Mouse (Mus musculus) intestine, postnatal 0 days (tissue): ENCODE results near the gene Sgsh. TPM values are rescaled to one million over a fixed set of nuclear protein-coding genes. Genes with fewer than 3 reads are reported as not detected.

Source experiments
- ATAC-seq: fragments of 200-750 bp; cut with Nextera tagmentation; 2 replicates; pipeline ENCODE4 v1.8.0; 2017; ENCODE audit warnings: mild to moderate bottlenecking, moderate TSS enrichment, moderate library complexity
- H3K27ac ChIP-seq: fragments of 300-500 bp; sonication (generic); 2 replicates; pipeline ENCODE4 v1.5.1; 2014; ENCODE audit warnings: mild to moderate bottlenecking, low read depth, low read length, moderate library complexity
- H3K27me3 ChIP-seq: fragments of 300-500 bp; sonication (generic); replicated peaks from 2 replicates; pipeline ENCODE4 v1.6.1; 2014; ENCODE audit warnings: low read length, mixed read lengths; ENCODE audit not compliant: control insufficient read depth, insufficient read depth
- H3K36me3 ChIP-seq: fragments of 300-500 bp; sonication (generic); 2 replicates; pipeline ENCODE4 v1.6.1; 2014; ENCODE audit warnings: mild to moderate bottlenecking, moderate library complexity; ENCODE audit not compliant: control insufficient read depth, insufficient read depth
- H3K4me1 ChIP-seq: fragments of 300-500 bp; sonication (generic); replicated peaks from 2 replicates; pipeline ENCODE4 v1.6.1; 2014; ENCODE audit warnings: antibody characterized with exemption, low read length, mixed read lengths; ENCODE audit not compliant: control insufficient read depth, insufficient read depth
- H3K4me2 ChIP-seq: fragments of 300-500 bp; sonication (generic); replicated peaks from 2 replicates; pipeline ENCODE4 v1.6.1; 2014; ENCODE audit warnings: low read depth, mild to moderate bottlenecking, moderate library complexity
- H3K4me3 ChIP-seq: fragments of 300-500 bp; sonication (generic); 2 replicates; pipeline ENCODE4 v1.5.1; 2014; ENCODE audit warnings: low read depth, low read length
- H3K9ac ChIP-seq: fragments of 300-500 bp; sonication (generic); 2 replicates; pipeline ENCODE4 v1.6.1; 2014; ENCODE audit warnings: mild to moderate bottlenecking, low read depth, low read length
- H3K9me3 ChIP-seq: fragments of 300-500 bp; sonication (generic); 2 replicates; pipeline ENCODE4 v1.6.1; 2016; ENCODE audit warnings: mixed run types; ENCODE audit not compliant: control insufficient read depth
- CTCF ChIP-seq: sonication (generic); IDR thresholded peaks from 2 replicates; pipeline ENCODE4 v1.5.1; 2016; ENCODE audit warnings: low read depth, mild to moderate bottlenecking, control low read depth, antibody characterized with exemption, moderate library complexity
- WGBS: fragments of 180-500 bp; shearing (Covaris S2); extraction: QIAGEN DNeasy Blood & Tissue Kit; methylation state at CpG from one replicate; pipeline ENCODE4 v1.1.7; 2014; 5-methylcytosine and 5-hydroxymethylcytosine counted together
- polyA plus RNA-seq: library from polyadenylated mRNA; unstranded; fragments of >200 nt; fragmentation: Nextera tagmentation; extraction: Ambion mirVana; gene quantifications from 2 replicates; pipeline ENCODE4 v1.2.1, GENCODE M21; 2015

Sgsh gene
- 7.7 and 8.3 TPM in 2 replicates for polyA plus RNA-seq

- peaks cover 21% of the 10 kb centered on the region; the same call in 1 of the 2 replicates for H3K36me3 ChIP-seq
- peak within 1 kb of the TSS; percentile 77 for H3K4me3 ChIP-seq
- H3K9ac ChIP-seq, result peak within 1 kb of the TSS; percentile 71
- H3K9me3 ChIP-seq, result no peaks in the 10 kb centered on the region
- TF ChIP-seq CTCF, result no peak
- 0 out of 2 replicates have a peak, but pooled peaks cover 4% of the 10 kb centered on the region for H3K4me1 ChIP-seq
- peak; percentile 92 for ATAC-seq
- H3K27me3 ChIP-seq, result no peaks in the 10 kb centered on the region
- peak within 1 kb of the TSS; percentile 51 for H3K27ac ChIP-seq
- under 1% methylated on average over 40 of the region's 40 CpGs for WGBS
- H3K4me2 ChIP-seq, result peak within 1 kb of the TSS; percentile 76
These were observed at the start of gene Sgsh, which contains the start of gene Slc26a11 for GRCm38 (mm10) chr11:119355443-119356385. TSS of gene Sgsh (minus strand) at chr11:119355536. TSS of gene Slc26a11 (plus strand) at chr11:119355557.

- WGBS, result 65% methylated on average over 5 of the region's 5 CpGs
- Histone ChIP-seq H3K4me3 (no peak overlapping the region), H3K27me3 (no peaks in the 10 kb centered on the region), H3K9me3 (no peaks in the 10 kb centered on the region), H3K9ac (no peak overlapping the region), H3K4me2 (no peak overlapping the region), H3K4me1 (no peaks in the 10 kb centered on the region), H3K36me3 (peaks cover 79% of the 10 kb centered on the region), H3K27ac (no peak overlapping the region)
- no peak for ATAC-seq
- peak; percentile 90 for TF ChIP-seq CTCF
These were observed 49.3 kb upstream of the Sgsh start for GRCm38 (mm10) chr11:119404627-119405026.

GRCm38 (mm10) chr11:119402501-119403160 lies 47.3 kb upstream of the Sgsh start:
- H3K36me3 ChIP-seq, result peaks cover 59% of the 10 kb centered on the region
- no peak for ATAC-seq
- WGBS, result 55% methylated on average over 11 of the region's 11 CpGs
- H3K9ac ChIP-seq, result no peak overlapping the region
- no peaks in the 10 kb centered on the region for H3K9me3 ChIP-seq
- no peak overlapping the region for H3K4me2 ChIP-seq
- H3K27ac ChIP-seq, result no peak overlapping the region
- TF ChIP-seq CTCF, result no peak
- no peaks in the 10 kb centered on the region for H3K27me3 ChIP-seq
- no peaks in the 10 kb centered on the region for H3K4me1 ChIP-seq
- no peak overlapping the region for H3K4me3 ChIP-seq

GRCm38 (mm10) chr11:119396461-119396860 lies 41.1 kb upstream of the Sgsh start:
- H3K4me2 ChIP-seq, result 0 out of 2 replicates have a peak overlapping the region, but pooled peaks have one; percentile 17
- H3K9ac ChIP-seq, result no peak overlapping the region
- H3K27me3 ChIP-seq, result no peaks in the 10 kb centered on the region
- no peak overlapping the region for H3K27ac ChIP-seq
- TF ChIP-seq CTCF, result no peak
- no peaks in the 10 kb centered on the region for H3K9me3 ChIP-seq
- WGBS, result 84% methylated on average over 7 of the region's 7 CpGs
- peaks cover 21% of the 10 kb centered on the region for H3K36me3 ChIP-seq
- H3K4me1 ChIP-seq, result peaks cover 4% of the 10 kb centered on the region; the same call in 1 of the 2 replicates
- H3K4me3 ChIP-seq, result no peak overlapping the region
- no peak for ATAC-seq

GRCm38 (mm10) chr11:119395931-119396330 lies 40.6 kb upstream of the Sgsh start:
- Histone ChIP-seq H3K4me2 (peak overlapping the region; percentile 83), H3K9ac (no peak overlapping the region), H3K36me3 (peaks cover 21% of the 10 kb centered on the region), H3K4me3 (no peak overlapping the region), H3K4me1 (peaks cover 4% of the 10 kb centered on the region; the same call in 1 of the 2 replicates), H3K27ac (no peak overlapping the region), H3K27me3 (no peaks in the 10 kb centered on the region), H3K9me3 (no peaks in the 10 kb centered on the region)
- no peak for TF ChIP-seq CTCF
- WGBS, result 50% methylated on average over 13 of the region's 13 CpGs
- no peak for ATAC-seq

- WGBS, result 35% methylated on average over 7 of the region's 7 CpGs
- ATAC-seq, result no peak
- H3K9me3 ChIP-seq, result no peaks in the 10 kb centered on the region
- peak overlapping the region; percentile 83 for H3K4me2 ChIP-seq
- H3K27me3 ChIP-seq, result no peaks in the 10 kb centered on the region
- H3K4me1 ChIP-seq, result peaks cover 4% of the 10 kb centered on the region; the same call in 1 of the 2 replicates
- peak overlapping the region; percentile 62 for H3K4me3 ChIP-seq
- H3K9ac ChIP-seq, result 0 out of 2 replicates have a peak overlapping the region, but pooled peaks have one; percentile 22
- TF ChIP-seq CTCF, result no peak
- H3K27ac ChIP-seq, result no peak overlapping the region
- peaks cover 17% of the 10 kb centered on the region for H3K36me3 ChIP-seq
These were observed 40.1 kb upstream of the Sgsh start for GRCm38 (mm10) chr11:119395394-119395793.
